Mouse (Mus musculus) bone marrow, adult 2 months (tissue): ENCODE results near the gene 9130213A22Rik.

ENCODE experiments used
- CTCF ChIP-seq: fragments of 200-500 bp; IDR thresholded peaks from 2 replicates; pipeline ENCODE4 v1.5.1; 2011; ENCODE audit warnings: low read length, control low read depth; ENCODE audit not compliant: control insufficient read depth, insufficient read depth
- POLR2A ChIP-seq: fragments of 200-500 bp; IDR thresholded peaks from 2 replicates; pipeline ENCODE4 v1.6.1; 2011; ENCODE audit warnings: low read depth, mild to moderate bottlenecking, control low read depth, low read length, borderline replicate concordance; ENCODE audit not compliant: control insufficient read depth

- TF ChIP-seq POLR2A (no peak), CTCF (no peak)
Observed at GRCm38 (mm10) chr11:69106299-69106698, 16.1 kb downstream of the 9130213A22Rik start.
